Mouse (Mus musculus) spleen, adult 2 months (tissue): ENCODE measurements around the gene Pnpla2. TPM values are rescaled to one million over a fixed set of nuclear protein-coding genes. Genes with fewer than 3 reads are reported as not detected.

Experiments
- DNase-seq, 2 experiments: peaks; one replicate each; pipeline versions ENCODE4 v3.0.0 to v3.0.0-alpha.2; 2012 to 2021; ENCODE audit warnings: low spot score in 2 of 2, low read depth in 1 of 2
- H3K27ac ChIP-seq: fragments of 200-500 bp; 2 replicates; pipeline ENCODE4 v1.5.1; 2012; ENCODE audit warnings: low read length, inconsistent platforms; ENCODE audit not compliant: insufficient read depth
- H3K27me3 ChIP-seq: fragments of 200-500 bp; 2 replicates; pipeline ENCODE4 v1.6.1; 2012; ENCODE audit warnings: mild to moderate bottlenecking, moderate library complexity, low read length, inconsistent platforms; ENCODE audit not compliant: control insufficient read depth, insufficient read depth
- H3K36me3 ChIP-seq: fragments of 200-500 bp; 2 replicates; pipeline ENCODE4 v1.6.1; 2012; ENCODE audit warnings: mild to moderate bottlenecking, low read length, inconsistent platforms; ENCODE audit not compliant: control insufficient read depth, insufficient read depth
- H3K4me1 ChIP-seq: fragments of 200-500 bp; 2 replicates; pipeline ENCODE4 v1.6.1; 2011; ENCODE audit warnings: inconsistent platforms; ENCODE audit not compliant: control insufficient read depth, insufficient read depth, insufficient read length
- H3K4me3 ChIP-seq: fragments of 200-500 bp; 2 replicates; pipeline ENCODE4 v1.5.1; 2011; ENCODE audit warnings: mild to moderate bottlenecking, inconsistent platforms; ENCODE audit not compliant: insufficient read depth, insufficient read length; ENCODE audit errors: extremely low read depth
- CTCF ChIP-seq: fragments of 200-500 bp; IDR thresholded peaks from 2 replicates; pipeline ENCODE4 v1.5.1; 2011; ENCODE audit warnings: mild to moderate bottlenecking, inconsistent platforms; ENCODE audit not compliant: insufficient read depth, insufficient read length, insufficient replicate concordance; ENCODE audit errors: extremely low read depth
- POLR2A ChIP-seq: fragments of 200-500 bp; IDR thresholded peaks from 2 replicates; pipeline ENCODE4 v1.6.1; 2011; ENCODE audit warnings: low read depth, low read length, inconsistent platforms
- WGBS: fragments of 180-500 bp; shearing (Covaris S2); methylation state at CpG from one replicate; pipeline ENCODE4 v1.1.7; 2018; 5-methylcytosine and 5-hydroxymethylcytosine counted together
- polyA plus RNA-seq: library from polyadenylated mRNA; depleted of rRNA; stranded (reverse); fragments of >200 nt; gene quantifications from 2 replicates; pipeline ENCODE4 v1.2.3, GENCODE M21; 2012

The Pnpla2 gene
- polyA plus RNA-seq, 1 experiment = 87.3 TPM

GRCm38 (mm10) chr7:141436523-141436892, 18.5 kb upstream of the Pnpla2 start:
- Histone ChIP-seq H3K27ac (no peak overlapping the region), H3K4me1 (peaks cover 24% of the 10 kb centered on the region; the same call in 1 of the 2 replicates), H3K27me3 (no peaks in the 10 kb centered on the region), H3K4me3 (no peak overlapping the region), H3K36me3 (peaks cover 12% of the 10 kb centered on the region)
- 48% methylated on average over 2 of the region's 2 CpGs for WGBS
- TF ChIP-seq CTCF (no peak), POLR2A (no peak)
- DNase-seq = no peak

DNA sequence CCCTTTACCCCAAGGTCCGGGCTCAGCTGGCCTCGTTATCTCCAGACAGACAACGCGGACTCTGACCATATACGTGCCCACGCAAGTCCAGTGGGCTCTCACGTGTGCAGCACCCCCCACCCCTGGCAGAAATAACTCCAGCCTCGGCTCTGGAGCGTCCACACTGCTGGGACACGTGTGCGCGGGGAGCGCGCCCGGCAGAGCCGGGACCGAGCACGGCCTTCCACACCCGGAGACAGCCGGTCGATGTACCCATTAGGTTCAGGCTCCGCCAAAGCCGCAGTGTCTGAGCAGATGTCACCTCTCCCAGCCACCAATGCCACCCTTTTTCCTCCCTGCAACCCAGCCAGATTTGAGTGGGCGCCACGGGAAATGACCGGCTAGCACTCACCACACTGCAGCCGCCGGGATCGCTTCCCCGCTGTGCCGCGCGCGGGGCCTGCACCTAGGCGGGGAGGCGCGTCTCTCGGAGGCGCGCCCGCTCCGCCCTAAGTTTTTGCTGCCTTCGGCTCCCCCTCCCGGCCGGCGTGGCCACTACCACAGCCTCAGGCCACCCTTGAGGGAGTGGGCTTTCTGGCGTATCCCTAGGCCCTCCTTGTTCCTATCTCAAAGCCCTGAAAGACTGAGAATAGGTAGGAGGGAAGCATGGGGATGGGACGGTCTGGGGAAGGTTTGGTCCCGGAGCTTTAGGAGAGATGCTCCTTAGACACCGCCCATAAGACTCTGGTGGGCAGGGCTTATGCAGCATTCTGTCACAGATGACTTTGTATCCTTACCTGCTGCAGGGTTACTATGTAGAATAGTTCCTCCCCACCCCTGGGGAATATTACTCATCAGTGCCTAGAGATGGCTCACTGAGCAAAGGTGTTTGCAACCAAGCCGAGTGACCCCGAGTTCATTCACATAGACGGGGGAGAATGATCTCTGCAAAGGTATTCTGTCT, 17.5 kb upstream of the Pnpla2 start, which contains the start of gene Slc25a22:
Slc25a22 (minus strand) TSS at position 715 of the 943 bp plus-strand sequence.
- no peaks in the 10 kb centered on the region for H3K27me3 ChIP-seq
- peaks cover 24% of the 10 kb centered on the region; the same call in 1 of the 2 replicates for H3K4me1 ChIP-seq
- WGBS = 8% methylated on average over 53 of the region's 53 CpGs
- peak within 1 kb of the TSS; percentile 87 for H3K4me3 ChIP-seq
- H3K36me3 ChIP-seq = peaks cover 8% of the 10 kb centered on the region
- TF ChIP-seq CTCF = peak; percentile 79
- peak; percentile 38 for TF ChIP-seq POLR2A
- H3K27ac ChIP-seq = peak within 1 kb of the TSS; percentile 82
- peak in 1 of 2 experiments; percentile 82 for DNase-seq

DNA sequence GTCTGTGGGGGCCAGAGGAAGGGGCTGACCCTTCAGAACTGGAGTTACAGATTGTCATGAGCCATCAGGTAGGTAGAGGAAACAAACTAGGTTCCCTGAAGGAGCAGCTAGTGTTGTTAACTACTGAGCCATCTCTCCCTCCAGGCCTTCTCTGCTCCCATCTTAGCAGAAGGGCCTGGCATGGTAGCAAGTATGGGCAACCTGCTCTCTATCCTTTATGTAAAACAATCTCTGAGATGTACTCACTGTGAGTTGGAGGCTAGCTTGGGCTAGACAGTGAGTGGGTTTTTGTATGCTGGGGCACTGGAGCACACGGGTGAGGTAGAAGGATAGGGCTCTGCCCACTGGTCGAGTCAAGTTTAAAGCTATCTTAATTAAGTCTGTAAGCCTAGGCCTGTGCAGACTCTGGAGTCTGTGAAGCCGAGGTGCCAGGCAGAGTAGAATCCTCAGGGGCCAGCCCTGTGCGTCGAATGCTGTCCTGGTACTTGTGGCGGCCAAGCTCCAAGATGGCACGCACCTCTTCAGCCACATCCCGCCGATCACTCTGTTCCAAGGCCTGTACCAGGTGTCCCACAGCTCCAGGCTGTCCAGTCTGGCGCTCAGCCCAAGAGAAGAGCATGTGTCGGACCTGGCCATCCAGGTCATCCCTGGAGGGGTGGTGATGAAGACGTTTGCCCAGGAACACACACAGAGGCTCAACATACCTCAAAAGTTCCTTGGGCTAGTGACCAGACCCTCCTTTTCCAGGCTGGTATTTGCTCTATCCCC, 16.6 kb upstream of the Pnpla2 start:
- TF ChIP-seq POLR2A (no peak), CTCF (no peak)
- H3K4me1 ChIP-seq = peaks cover 28% of the 10 kb centered on the region; the same call in 1 of the 2 replicates
- 94% methylated on average over 12 of the region's 12 CpGs for WGBS
- no peak for DNase-seq
- no peak overlapping the region for H3K4me3 ChIP-seq
- H3K27me3 ChIP-seq = no peaks in the 10 kb centered on the region
- H3K27ac ChIP-seq = no peak overlapping the region
- peaks cover 5% of the 10 kb centered on the region for H3K36me3 ChIP-seq

DNA sequence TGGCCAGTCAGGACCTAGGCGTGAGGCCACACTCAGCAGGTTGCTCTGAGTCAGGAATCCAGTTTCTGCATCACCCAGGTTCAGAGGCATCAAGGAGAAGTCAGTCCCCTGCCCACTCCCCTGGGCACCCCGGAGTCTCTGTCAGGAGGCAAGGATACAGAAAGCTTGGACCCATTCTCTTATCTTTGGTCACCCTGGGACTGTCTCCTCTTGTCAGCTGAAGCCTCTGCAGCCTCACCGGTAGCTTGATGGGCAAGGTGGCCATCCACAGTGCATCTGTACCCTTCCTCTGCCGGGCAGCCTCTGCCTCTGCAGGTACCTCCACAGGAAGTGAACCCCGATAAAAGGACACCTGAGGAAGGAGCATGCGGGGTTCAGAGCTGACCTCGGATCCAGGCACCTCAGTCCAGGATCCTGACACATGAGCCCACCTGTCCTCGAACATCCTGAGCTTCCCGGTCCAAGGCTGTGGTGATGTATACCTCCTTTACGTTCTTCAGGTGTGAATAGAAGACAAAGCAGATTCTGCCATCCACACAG, 15.8 kb upstream of the Pnpla2 start:
- TF ChIP-seq POLR2A = no peak
- TF ChIP-seq CTCF = no peak
- Histone ChIP-seq H3K36me3 (no peaks in the 10 kb centered on the region), H3K4me3 (no peak overlapping the region), H3K27me3 (no peaks in the 10 kb centered on the region), H3K27ac (no peak overlapping the region), H3K4me1 (peaks cover 33% of the 10 kb centered on the region; the same call in 1 of the 2 replicates)
- WGBS = 97% methylated on average over 10 of the region's 10 CpGs
- DNase-seq = no peak

DNA sequence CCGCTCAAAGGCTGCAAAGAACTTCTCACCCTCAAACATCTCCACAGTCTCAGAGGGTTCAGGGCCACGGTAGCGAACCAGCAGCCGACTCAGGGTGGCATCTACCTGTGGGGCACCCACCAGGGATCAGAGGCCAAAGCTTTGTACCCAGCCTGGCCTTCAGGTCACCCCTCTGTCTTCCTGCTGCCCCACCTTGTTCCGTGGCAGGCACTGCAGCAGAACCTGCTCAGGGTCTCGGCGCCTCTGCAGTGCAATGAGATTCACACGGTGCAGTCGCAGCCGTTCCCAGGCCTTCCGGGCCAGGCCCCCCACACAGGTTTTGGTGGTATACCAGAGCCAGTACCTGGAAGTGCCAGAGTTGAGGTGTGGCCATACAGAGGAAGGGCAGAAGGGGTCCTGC, 15.2 kb upstream of the Pnpla2 start:
- no peak for DNase-seq
- TF ChIP-seq POLR2A (no peak), CTCF (no peak)
- WGBS = 98% methylated on average over 11 of the region's 11 CpGs
- Histone ChIP-seq H3K27me3 (no peaks in the 10 kb centered on the region), H3K36me3 (no peaks in the 10 kb centered on the region), H3K4me3 (no peak overlapping the region), H3K4me1 (peaks cover 27% of the 10 kb centered on the region; the same call in 1 of the 2 replicates), H3K27ac (no peak overlapping the region)

GRCm38 (mm10) chr7:141440613-141441012, 14.4 kb upstream of the Pnpla2 start:
- no peak for TF ChIP-seq POLR2A
- peak; percentile 51; the same call in 1 of the 2 replicates for TF ChIP-seq CTCF
- no peaks in the 10 kb centered on the region for H3K36me3 ChIP-seq
- H3K27me3 ChIP-seq = no peaks in the 10 kb centered on the region
- peak in 1 of 2 experiments; percentile 38 for DNase-seq
- peaks cover 23% of the 10 kb centered on the region; the same call in 1 of the 2 replicates for H3K4me1 ChIP-seq
- WGBS = 41% methylated on average over 6 of the region's 6 CpGs
- H3K4me3 ChIP-seq = no peak overlapping the region
- H3K27ac ChIP-seq = no peak overlapping the region
